Mouse (Mus musculus) midbrain, embryonic 10.5 days (tissue): ENCODE data around the gene Cubn. TPM values are rescaled to one million over a fixed set of nuclear protein-coding genes. Genes with fewer than 3 reads are reported as not detected.

Experiments used
- DNase-seq: peaks from one replicate; pipeline ENCODE4 v3.0.0-alpha.2; 2017; ENCODE audit warnings: low spot score
- H3K27ac ChIP-seq: fragments of 300-500 bp; sonication (generic); replicated peaks from 2 replicates; pipeline ENCODE4 v1.5.1; 2016; ENCODE audit warnings: mild to moderate bottlenecking
- H3K27me3 ChIP-seq: fragments of 300-500 bp; sonication (generic); 2 replicates; pipeline ENCODE4 v1.6.1; 2016; ENCODE audit warnings: low read depth, mild to moderate bottlenecking; ENCODE audit not compliant: poor library complexity, severe bottlenecking
- H3K36me3 ChIP-seq: fragments of 300-500 bp; sonication (generic); 2 replicates; pipeline ENCODE4 v1.6.1; 2016; ENCODE audit warnings: mild to moderate bottlenecking, moderate library complexity
- H3K4me1 ChIP-seq: fragments of 300-500 bp; sonication (generic); 2 replicates; pipeline ENCODE4 v1.6.1; 2016
- H3K4me3 ChIP-seq: fragments of 300-500 bp; sonication (generic); 2 replicates; pipeline ENCODE4 v1.5.1; 2016; ENCODE audit warnings: mild to moderate bottlenecking, moderate library complexity
- H3K9me3 ChIP-seq: fragments of 300-500 bp; sonication (generic); replicated peaks from 2 replicates; pipeline ENCODE4 v1.6.1; 2016; ENCODE audit warnings: mild to moderate bottlenecking
- WGBS: fragments of 180-500 bp; shearing (Covaris S2); methylation state at CpG from one replicate; pipeline ENCODE4 v1.1.7; 2016; 5-methylcytosine and 5-hydroxymethylcytosine counted together
- polyA plus RNA-seq: library from polyadenylated mRNA; unstranded; fragments of >200 nt; fragmentation: Nextera tagmentation; extraction: Ambion mirVana; gene quantifications from 2 replicates; pipeline ENCODE4 v1.2.1, GENCODE M21; 2016

Gene Cubn
- polyA plus RNA-seq, 1 experiment from 2014 or later = 0.48 TPM

- Histone ChIP-seq H3K4me1 (no peaks in the 10 kb centered on the region), H3K36me3 (no peaks in the 10 kb centered on the region), H3K27me3 (no peaks in the 10 kb centered on the region), H3K4me3 (no peak overlapping the region), H3K27ac (no peak overlapping the region), H3K9me3 (no peaks in the 10 kb centered on the region)
- DNase-seq = no peak
- 94% methylated on average over 3 of the region's 3 CpGs for WGBS
These were observed 21.5 kb downstream of the Cubn start for GRCm38 (mm10) chr2:13470108-13470507.

DNA sequence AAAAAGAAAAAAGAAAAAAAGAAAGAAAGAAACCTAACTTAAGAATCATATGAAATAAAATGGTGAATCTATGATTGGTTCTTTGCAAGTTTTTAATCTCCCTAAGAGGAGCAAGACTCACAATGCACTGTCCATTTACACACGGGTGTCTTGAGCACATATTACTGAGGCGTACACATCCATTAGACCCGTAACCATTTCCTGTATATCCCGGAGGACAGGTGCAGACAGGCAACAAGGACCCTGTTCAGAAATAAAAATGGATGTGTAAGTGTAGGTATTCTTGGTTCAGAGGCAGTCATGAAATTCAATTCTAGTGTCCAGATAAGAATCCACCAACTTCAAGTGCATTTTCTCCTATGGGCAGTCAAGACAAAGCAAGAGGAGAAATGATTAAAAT lies 22.0 kb downstream of the Cubn start:
- H3K27me3 ChIP-seq = no peaks in the 10 kb centered on the region
- H3K4me1 ChIP-seq = no peaks in the 10 kb centered on the region
- WGBS = 91% methylated on average over 4 of the region's 4 CpGs
- no peaks in the 10 kb centered on the region for H3K36me3 ChIP-seq
- no peak for DNase-seq
- H3K4me3 ChIP-seq = no peak overlapping the region
- no peak overlapping the region for H3K27ac ChIP-seq
- no peaks in the 10 kb centered on the region for H3K9me3 ChIP-seq

- DNase-seq = no peak
- WGBS = 95% methylated on average over 3 of the region's 3 CpGs
- H3K36me3 ChIP-seq = no peaks in the 10 kb centered on the region
- H3K4me3 ChIP-seq = no peak overlapping the region
- no peaks in the 10 kb centered on the region for H3K4me1 ChIP-seq
- no peak overlapping the region for H3K27ac ChIP-seq
- no peaks in the 10 kb centered on the region for H3K27me3 ChIP-seq
- no peaks in the 10 kb centered on the region for H3K9me3 ChIP-seq
These were observed 24.9 kb downstream of the Cubn start for GRCm38 (mm10) chr2:13466685-13467084.

DNA sequence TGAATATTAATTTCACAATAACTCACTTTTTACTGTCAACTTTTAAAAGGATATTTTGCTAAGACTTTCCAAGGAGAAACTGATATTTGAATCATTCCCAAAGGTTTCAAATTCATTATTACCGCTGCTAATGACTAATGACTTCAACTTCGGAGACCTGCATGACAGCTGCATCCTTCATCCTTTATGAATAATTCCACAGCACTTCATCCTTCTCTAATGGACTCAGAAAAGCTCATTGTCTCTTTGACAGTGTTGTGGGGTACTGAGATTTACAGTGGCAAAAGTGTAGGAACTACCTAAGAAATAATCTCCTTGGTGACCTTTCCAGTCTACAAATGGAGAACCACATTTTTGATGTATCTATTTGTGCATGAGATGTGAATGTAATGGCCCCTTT lies 33.5 kb downstream of the Cubn start:
- WGBS = 92% methylated on average over 2 of the region's 2 CpGs
- no peak overlapping the region for H3K4me3 ChIP-seq
- H3K27me3 ChIP-seq = no peaks in the 10 kb centered on the region
- no peaks in the 10 kb centered on the region for H3K36me3 ChIP-seq
- H3K4me1 ChIP-seq = no peaks in the 10 kb centered on the region
- no peaks in the 10 kb centered on the region for H3K9me3 ChIP-seq
- no peak for DNase-seq
- no peak overlapping the region for H3K27ac ChIP-seq

DNA sequence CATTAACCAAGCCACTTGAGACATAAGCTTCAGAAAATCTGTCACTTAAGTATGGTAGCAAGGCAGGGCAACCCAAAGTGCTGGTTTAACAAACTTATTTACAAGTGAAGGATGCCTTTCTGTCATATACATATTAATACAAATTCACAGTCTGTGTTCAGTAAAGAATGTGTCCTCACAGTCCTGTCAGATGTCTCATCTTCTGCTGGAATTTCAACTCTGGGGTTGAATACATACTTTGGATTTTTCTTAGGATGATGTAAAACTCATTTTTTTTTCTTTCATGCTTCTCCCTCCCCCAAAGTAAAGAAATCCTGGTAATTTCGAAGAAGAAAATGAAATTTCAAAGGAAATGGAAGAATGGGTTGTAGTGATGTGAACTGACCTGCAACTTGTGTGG lies 34.8 kb downstream of the Cubn start:
- no peaks in the 10 kb centered on the region for H3K9me3 ChIP-seq
- H3K4me3 ChIP-seq = no peak overlapping the region
- 0 out of 2 replicates have a peak, but pooled peaks cover 3% of the 10 kb centered on the region for H3K4me1 ChIP-seq
- no peaks in the 10 kb centered on the region for H3K36me3 ChIP-seq
- 71% methylated on average over 1 of the region's 1 CpGs for WGBS
- DNase-seq = no peak
- H3K27me3 ChIP-seq = no peaks in the 10 kb centered on the region
- H3K27ac ChIP-seq = no peak overlapping the region

GRCm38 (mm10) chr2:13451495-13452491 lies 39.8 kb downstream of the Cubn start:
- no peak overlapping the region for H3K4me3 ChIP-seq
- 0 out of 2 replicates have a peak, but pooled peaks cover 7% of the 10 kb centered on the region for H3K4me1 ChIP-seq
- no peaks in the 10 kb centered on the region for H3K27me3 ChIP-seq
- no peak overlapping the region for H3K27ac ChIP-seq
- H3K36me3 ChIP-seq = no peaks in the 10 kb centered on the region
- H3K9me3 ChIP-seq = no peaks in the 10 kb centered on the region
- DNase-seq = no peak
- 75% methylated on average over 13 of the region's 13 CpGs for WGBS

GRCm38 (mm10) chr2:13450895-13451294 lies 40.7 kb downstream of the Cubn start:
- DNase-seq = no peak
- H3K27ac ChIP-seq = no peak overlapping the region
- no peak overlapping the region for H3K4me3 ChIP-seq
- H3K9me3 ChIP-seq = no peaks in the 10 kb centered on the region
- H3K27me3 ChIP-seq = no peaks in the 10 kb centered on the region
- WGBS = 82% methylated on average over 3 of the region's 3 CpGs
- 0 out of 2 replicates have a peak, but pooled peaks cover 7% of the 10 kb centered on the region for H3K4me1 ChIP-seq
- no peaks in the 10 kb centered on the region for H3K36me3 ChIP-seq

GRCm38 (mm10) chr2:13450470-13450869 lies 41.1 kb downstream of the Cubn start:
- H3K27me3 ChIP-seq = no peaks in the 10 kb centered on the region
- DNase-seq = no peak
- H3K36me3 ChIP-seq = no peaks in the 10 kb centered on the region
- H3K4me1 ChIP-seq = 0 out of 2 replicates have a peak, but pooled peaks cover 7% of the 10 kb centered on the region
- no peaks in the 10 kb centered on the region for H3K9me3 ChIP-seq
- no peak overlapping the region for H3K4me3 ChIP-seq
- H3K27ac ChIP-seq = no peak overlapping the region
- WGBS = 78% methylated on average over 2 of the region's 2 CpGs

- Histone ChIP-seq H3K27me3 (no peaks in the 10 kb centered on the region), H3K27ac (no peak overlapping the region), H3K36me3 (no peaks in the 10 kb centered on the region), H3K9me3 (no peaks in the 10 kb centered on the region), H3K4me3 (no peak overlapping the region), H3K4me1 (no peaks in the 10 kb centered on the region)
- no peak for DNase-seq
- 88% methylated on average over 4 of the region's 4 CpGs for WGBS
These were observed 46.5 kb downstream of the Cubn start for GRCm38 (mm10) chr2:13445156-13445555.

DNA sequence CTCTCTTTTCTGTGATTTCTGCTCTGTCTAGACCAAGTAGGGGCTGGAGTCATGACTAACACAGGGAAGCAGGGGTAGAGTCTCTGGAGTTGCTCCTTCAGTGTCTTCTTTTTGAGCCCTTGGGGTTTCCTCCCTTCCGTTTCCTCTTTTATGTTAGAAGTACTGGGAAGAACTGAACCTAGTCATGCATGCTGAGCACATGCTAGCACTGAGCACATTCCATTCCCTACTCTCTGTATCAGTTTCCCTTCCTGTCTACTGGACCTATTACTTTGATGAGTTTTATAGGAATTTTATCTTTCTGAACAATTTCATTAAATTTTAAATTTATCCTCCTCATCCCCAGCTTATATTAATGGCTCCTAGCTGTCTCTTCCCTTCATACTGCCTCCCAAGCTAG lies 52.6 kb downstream of the Cubn start:
- Histone ChIP-seq H3K27ac (no peak overlapping the region), H3K4me3 (no peak overlapping the region), H3K27me3 (no peaks in the 10 kb centered on the region), H3K4me1 (no peaks in the 10 kb centered on the region), H3K9me3 (no peaks in the 10 kb centered on the region), H3K36me3 (no peaks in the 10 kb centered on the region)
- 62% methylated on average over 1 of the region's 1 CpGs for WGBS
- no peak for DNase-seq

DNA sequence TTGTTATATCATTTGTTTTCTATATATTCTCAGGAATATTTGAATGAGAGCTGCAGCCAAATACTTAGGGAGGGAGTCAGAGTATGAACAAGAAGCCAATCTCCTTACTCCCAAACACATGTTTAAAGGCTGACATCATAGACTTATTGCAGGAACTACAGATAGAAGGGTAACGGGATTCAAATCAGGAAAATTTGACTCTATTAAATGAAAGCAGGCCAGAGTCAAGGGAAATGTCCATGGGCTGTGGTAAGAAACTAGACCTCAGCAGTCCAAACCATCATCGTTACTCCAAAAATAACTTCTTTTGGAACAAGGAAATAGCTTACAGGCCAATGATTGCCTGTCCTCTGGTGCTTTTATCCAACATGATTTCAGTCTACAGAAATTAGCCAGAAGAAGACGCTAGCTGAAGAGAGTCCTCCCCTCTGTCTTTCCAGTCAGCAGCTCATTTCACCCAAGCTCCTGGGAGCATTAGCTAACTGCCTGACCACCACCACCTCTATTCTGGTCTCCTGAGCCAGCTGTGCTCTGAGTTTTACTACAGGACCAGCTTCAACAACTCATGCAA lies 53.3 kb downstream of the Cubn start:
- 94% methylated on average over 3 of the region's 3 CpGs for WGBS
- Histone ChIP-seq H3K4me3 (no peak overlapping the region), H3K27ac (no peak overlapping the region), H3K9me3 (no peaks in the 10 kb centered on the region), H3K4me1 (no peaks in the 10 kb centered on the region), H3K36me3 (no peaks in the 10 kb centered on the region), H3K27me3 (no peaks in the 10 kb centered on the region)
- no peak for DNase-seq

DNA sequence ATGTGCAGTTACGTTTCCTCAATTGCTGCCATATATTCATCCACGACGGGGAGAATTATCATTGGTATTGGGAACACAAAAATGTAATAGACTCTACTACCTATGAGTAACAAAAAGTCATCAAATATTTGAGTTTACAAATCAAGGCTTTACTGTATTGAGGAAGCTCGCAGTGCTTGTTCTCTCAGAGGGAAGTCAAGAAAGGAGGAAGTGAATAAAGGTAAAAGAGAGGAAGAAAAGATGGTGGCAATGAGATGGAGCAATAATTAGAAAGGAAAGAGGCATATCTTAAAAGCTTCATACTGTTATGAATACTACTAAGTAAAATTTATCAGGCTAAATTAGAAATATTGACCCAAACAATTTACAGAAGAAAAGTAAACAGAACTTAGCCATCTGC lies 59.6 kb downstream of the Cubn start:
- Histone ChIP-seq H3K27ac (no peak overlapping the region), H3K36me3 (no peaks in the 10 kb centered on the region), H3K4me3 (no peak overlapping the region), H3K27me3 (no peaks in the 10 kb centered on the region), H3K9me3 (no peaks in the 10 kb centered on the region), H3K4me1 (no peaks in the 10 kb centered on the region)
- DNase-seq = no peak
- WGBS = 89% methylated on average over 4 of the region's 4 CpGs
